Mouse (Mus musculus): ENCODE data around the gene Supt16. TPM values are rescaled to one million over a fixed set of nuclear protein-coding genes. Genes with fewer than 3 reads are reported as not detected.

Gene Supt16
- polyA plus RNA-seq (2017; shearing (Covaris generic)) = 17.0 TPM

GRCm38 (mm10) chr14:52197156-52197878, at the start of gene Supt16:
Gene Supt16 (minus strand): TSS chr14:52197416.

Other genes with a start within 250 kb of the Supt16 start
- gene Arhgef40, start 212.7 kb downstream of the Supt16 start, polyA plus RNA-seq (2017; shearing (Covaris generic)) = 0.21 TPM
- gene Tmem253, start 181.8 kb downstream of the Supt16 start, polyA plus RNA-seq (2017; shearing (Covaris generic)) = not detected
- gene Zfp219, start 176.7 kb downstream of the Supt16 start, polyA plus RNA-seq (2017; shearing (Covaris generic)) = 16.4 TPM
- gene Olfr221, start 155.0 kb downstream of the Supt16 start, polyA plus RNA-seq (2017; shearing (Covaris generic)) = not detected
- 468 TPM for gene Hnrnpc, start 93.4 kb downstream of the Supt16 start, polyA plus RNA-seq (2017; shearing (Covaris generic))
- 5.3 TPM for gene Rpgrip1, start 86.7 kb downstream of the Supt16 start, polyA plus RNA-seq (2017; shearing (Covaris generic))
- gene Chd8, start 60.4 kb upstream of the Supt16 start, polyA plus RNA-seq (2017; shearing (Covaris generic)) = 42.7 TPM
- gene Tox4, start 81.7 kb upstream of the Supt16 start, polyA plus RNA-seq (2017; shearing (Covaris generic)) = 128 TPM
- 19.6 TPM for gene Rab2b, start 82.1 kb upstream of the Supt16 start, polyA plus RNA-seq (2017; shearing (Covaris generic))
- gene Mettl3, start 107.7 kb upstream of the Supt16 start, polyA plus RNA-seq (2017; shearing (Covaris generic)) = 62.6 TPM
- 0.97 TPM for gene Sall2, start 131.3 kb upstream of the Supt16 start, polyA plus RNA-seq (2017; shearing (Covaris generic))
- not detected for gene Olfr1513, start 159.0 kb upstream of the Supt16 start, polyA plus RNA-seq (2017; shearing (Covaris generic))
- not detected for gene Olfr1512, start 181.8 kb upstream of the Supt16 start, polyA plus RNA-seq (2017; shearing (Covaris generic))
- gene Olfr1511, start 200.0 kb upstream of the Supt16 start, polyA plus RNA-seq (2017; shearing (Covaris generic)) = not detected
- gene Olfr1510, start 217.0 kb upstream of the Supt16 start, polyA plus RNA-seq (2017; shearing (Covaris generic)) = not detected
- gene Olfr1509, start 245.6 kb upstream of the Supt16 start, polyA plus RNA-seq (2017; shearing (Covaris generic)) = not detected